Mouse (Mus musculus) frontal cortex, postnatal 25 days (tissue): ENCODE results near the gene 1700031F05Rik.
"Not testable (repeated sequence)": the region's sequence is repeated elsewhere in the genome, so short reads cannot be mapped to it uniquely, and the experiment has no call there.

Experiments used
- DNase-seq, 2 experiments: peaks; one replicate each; pipeline ENCODE4 v3.0.0; 2022; ENCODE audit warnings: low spot score in 2 of 2

Gene 1700031F05Rik

GRCm38 (mm10) chrX:102867871-102868270 is at the start of gene 1700031F05Rik:
Gene 1700031F05Rik (minus strand): TSS chrX:102867971.
- no peak for DNase-seq

- DNase-seq, result not testable (repeated sequence)
These were observed 47.1 kb upstream of the 1700031F05Rik start for GRCm38 (mm10) chrX:102914823-102915222.

GRCm38 (mm10) chrX:102908587-102908986 is 40.8 kb upstream of the 1700031F05Rik start, which contains the start of the genes Dmrtc1a and 1700011M02Rik:
Gene Dmrtc1a (minus strand): TSS chrX:102908687.
Gene 1700011M02Rik (plus strand): TSS chrX:102908905.
- DNase-seq, result not testable (repeated sequence)

GRCm38 (mm10) chrX:102854516-102854915 is 13.3 kb downstream of the 1700031F05Rik start, which contains the start of gene Dmrtc1c2:
Gene Dmrtc1c2 (minus strand): TSS chrX:102854616.
- not testable (repeated sequence) for DNase-seq

- no peak for DNase-seq
These were observed 55.5 kb downstream of the 1700031F05Rik start for GRCm38 (mm10) chrX:102812311-102812710.
